Mouse (Mus musculus): Measurements from ENCODE around the gene Olfr1402.

Olfr1402 gene

GRCm38 (mm10) chr3:97421920-97422319, at the start of gene Olfr1402:
Olfr1402 (minus strand) TSS chr3:97422020.
- DNase-seq (ENCODE audit: low spot score): no peak

- peak; percentile 8 for DNase-seq (ENCODE audit: low spot score)
These were observed 33.5 kb upstream of the Olfr1402 start for GRCm38 (mm10) chr3:97455286-97455685.

GRCm38 (mm10) chr3:97438619-97439018, 16.8 kb upstream of the Olfr1402 start:
- DNase-seq (ENCODE audit: low spot score): no peak

- no peak for DNase-seq (ENCODE audit: low spot score)
These were observed 27.5 kb downstream of the Olfr1402 start for GRCm38 (mm10) chr3:97394289-97394688.

GRCm38 (mm10) chr3:97393079-97393478, 28.7 kb downstream of the Olfr1402 start:
- DNase-seq (ENCODE audit: low spot score): no peak

GRCm38 (mm10) chr3:97370382-97370781, 51.4 kb downstream of the Olfr1402 start:
- no peak for DNase-seq (ENCODE audit: low spot score)

GRCm38 (mm10) chr3:97363418-97364098, 58.3 kb downstream of the Olfr1402 start:
- no peak for DNase-seq (ENCODE audit: low spot score)

- no peak for DNase-seq (ENCODE audit: low spot score)
These were observed 63.4 kb downstream of the Olfr1402 start for GRCm38 (mm10) chr3:97358448-97358847.

Data from layer of hippocampus, adult 9-10 months (tissue).